Mouse (Mus musculus) mouse trophoblast stem cell (cell line): Measurements from ENCODE around the gene Birc2.

Experiments used
- in situ Hi-C, 2 experiments: fragments of 300-500 bp; cut with MseI, MboI; formaldehyde crosslinking; loops; 2 replicates in 1 of 2; 3 replicates in 1 of 2; pipeline ENCODE4 v1.15.1; 2025

Gene Birc2

GRCm38 (mm10) chr9:7846667-7847199 lies 9.9 kb upstream of the Birc2 start:
- in situ Hi-C loops, result no loop called here

GRCm38 (mm10) chr9:7845216-7845895 lies 8.5 kb upstream of the Birc2 start:
- in situ Hi-C loops, result no loop called here

GRCm38 (mm10) chr9:7841221-7841620 lies 4.4 kb upstream of the Birc2 start:
- in situ Hi-C loops, result no loop called here

- in situ Hi-C loops, result no loop called here
Measured at GRCm38 (mm10) chr9:7837806-7838440, 1.1 kb upstream of the Birc2 start.

- in situ Hi-C loops, result no loop called here
Measured at GRCm38 (mm10) chr9:7836331-7836730, 533 bp downstream of the Birc2 start.

- in situ Hi-C loops, result no loop called here
Measured at GRCm38 (mm10) chr9:7835302-7835701, 1.6 kb downstream of the Birc2 start.

GRCm38 (mm10) chr9:7833421-7833820 lies 3.4 kb downstream of the Birc2 start:
- in situ Hi-C loops, result no loop called here

GRCm38 (mm10) chr9:7829531-7830528 lies 7.0 kb downstream of the Birc2 start:
- in situ Hi-C loops, result no loop called here

GRCm38 (mm10) chr9:7828706-7829105 lies 8.2 kb downstream of the Birc2 start:
- in situ Hi-C loops, result no loop called here

- in situ Hi-C loops, result no loop called here
Measured at GRCm38 (mm10) chr9:7824916-7825315, 11.9 kb downstream of the Birc2 start.

GRCm38 (mm10) chr9:7822758-7823157 lies 14.1 kb downstream of the Birc2 start:
- in situ Hi-C loops, result no loop called here

GRCm38 (mm10) chr9:7805101-7805506 lies 31.8 kb downstream of the Birc2 start:
- in situ Hi-C loops, result no loop called here

- in situ Hi-C loops, result no loop called here
Measured at GRCm38 (mm10) chr9:7798555-7798954, 38.3 kb downstream of the Birc2 start.

GRCm38 (mm10) chr9:7797542-7797941 lies 39.3 kb downstream of the Birc2 start:
- in situ Hi-C loops, result no loop called here

GRCm38 (mm10) chr9:7796129-7796864 lies 40.6 kb downstream of the Birc2 start:
- in situ Hi-C loops, result no loop called here

GRCm38 (mm10) chr9:7795581-7795980 lies 41.3 kb downstream of the Birc2 start:
- in situ Hi-C loops, result no loop called here

- in situ Hi-C loops, result no loop called here
Measured at GRCm38 (mm10) chr9:7793561-7793960, 43.3 kb downstream of the Birc2 start.

GRCm38 (mm10) chr9:7790580-7791084 lies 46.2 kb downstream of the Birc2 start:
- in situ Hi-C loops, result no loop called here

- in situ Hi-C loops, result no loop called here
Measured at GRCm38 (mm10) chr9:7789764-7790575, 46.9 kb downstream of the Birc2 start.

- in situ Hi-C loops, result no loop called here
Measured at GRCm38 (mm10) chr9:7788411-7788810, 48.5 kb downstream of the Birc2 start.
